Mouse (Mus musculus) neural tube, embryonic 15.5 days (tissue): Measurements from ENCODE around the gene Klhl29. TPM values are rescaled to one million over a fixed set of nuclear protein-coding genes. Genes with fewer than 3 reads are reported as not detected.

Source experiments
- ATAC-seq: fragments of 200-750 bp; cut with Nextera tagmentation; 2 replicates; pipeline ENCODE4 v1.8.0; 2017; ENCODE audit warnings: mild to moderate bottlenecking, moderate TSS enrichment, moderate library complexity; ENCODE audit not compliant: low FRiP score
- H3K27ac ChIP-seq: fragments of 300-500 bp; sonication (generic); replicated peaks from 2 replicates; pipeline ENCODE4 v1.5.1; 2015; ENCODE audit warnings: mild to moderate bottlenecking, inconsistent platforms
- H3K27me3 ChIP-seq: fragments of 300-500 bp; sonication (generic); replicated peaks from 2 replicates; pipeline ENCODE4 v1.6.1; 2015; ENCODE audit warnings: inconsistent platforms
- H3K36me3 ChIP-seq: fragments of 300-500 bp; sonication (generic); 2 replicates; pipeline ENCODE4 v1.6.1; 2015; ENCODE audit warnings: inconsistent platforms
- H3K4me1 ChIP-seq: fragments of 300-500 bp; sonication (generic); 2 replicates; pipeline ENCODE4 v1.6.1; 2015; ENCODE audit warnings: inconsistent platforms
- H3K4me2 ChIP-seq: fragments of 300-500 bp; sonication (generic); 2 replicates; pipeline ENCODE4 v1.6.1; 2015; ENCODE audit warnings: inconsistent platforms, mild to moderate bottlenecking, moderate library complexity
- H3K4me3 ChIP-seq: fragments of 300-500 bp; sonication (generic); replicated peaks from 2 replicates; pipeline ENCODE4 v1.5.1; 2015; ENCODE audit warnings: mild to moderate bottlenecking, inconsistent platforms
- H3K9ac ChIP-seq: fragments of 300-500 bp; sonication (generic); replicated peaks from 2 replicates; pipeline ENCODE4 v1.6.1; 2015; ENCODE audit warnings: mild to moderate bottlenecking, inconsistent platforms
- H3K9me3 ChIP-seq: fragments of 300-500 bp; sonication (generic); replicated peaks from 2 replicates; pipeline ENCODE4 v1.6.1; 2016; ENCODE audit warnings: inconsistent platforms
- WGBS: fragments of 180-500 bp; shearing (Covaris S2); methylation state at CpG from one replicate; pipeline ENCODE4 v1.1.7; 2015; ENCODE audit warnings: mixed read lengths; 5-methylcytosine and 5-hydroxymethylcytosine counted together
- polyA plus RNA-seq: library from polyadenylated mRNA; unstranded; fragments of >200 nt; fragmentation: Nextera tagmentation; extraction: Ambion mirVana; gene quantifications from 2 replicates; pipeline ENCODE4 v1.2.1, GENCODE M21; 2015

Klhl29 gene
- polyA plus RNA-seq, 1 experiment from 2014 or later, result 3.9 TPM

DNA sequence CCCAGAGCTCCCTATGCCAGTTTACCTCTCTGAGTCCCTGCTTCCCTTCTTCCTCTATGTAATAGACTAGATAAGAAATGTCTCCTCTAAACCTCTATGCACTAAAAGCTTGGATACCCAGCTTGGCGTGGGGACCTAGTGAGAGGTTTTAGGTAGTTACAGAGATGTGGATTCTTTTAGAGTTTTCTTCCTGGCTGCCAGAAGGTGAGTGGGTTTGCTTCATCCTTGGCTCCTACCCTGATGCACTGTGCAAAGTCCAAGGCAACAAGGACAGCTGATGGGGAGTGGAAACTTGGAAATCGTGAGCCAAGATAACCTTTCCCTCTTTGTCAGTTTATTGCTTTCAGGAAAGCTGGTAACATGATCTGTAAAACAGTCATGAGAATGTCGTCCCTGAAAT, 220.3 kb downstream of the Klhl29 start:
- no peaks in the 10 kb centered on the region for H3K27me3 ChIP-seq
- ATAC-seq, result no peak

DNA sequence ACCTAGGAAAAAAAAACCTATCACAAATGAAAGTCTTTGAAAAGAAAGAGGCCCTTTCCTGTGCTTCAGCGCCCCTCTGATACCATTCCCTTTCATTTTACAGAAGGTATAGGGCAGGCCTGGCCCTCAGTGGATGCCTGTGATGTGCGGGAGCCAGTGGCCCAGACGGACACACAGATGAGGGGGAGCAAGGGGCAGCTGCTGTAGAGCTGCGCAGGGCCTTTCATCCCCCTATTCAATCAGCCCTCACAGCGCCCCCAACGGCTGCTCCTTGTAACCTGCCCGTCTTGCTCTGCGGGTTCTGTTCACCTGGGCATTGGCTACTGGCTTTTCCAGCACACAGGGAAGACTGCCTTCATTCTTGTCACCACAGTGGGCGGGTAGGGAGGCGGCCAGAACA, 223.6 kb downstream of the Klhl29 start:
- Histone ChIP-seq H3K4me1 (no peaks in the 10 kb centered on the region), H3K9ac (no peak overlapping the region), H3K4me2 (no peak overlapping the region), H3K27me3 (no peaks in the 10 kb centered on the region), H3K27ac (no peak overlapping the region), H3K4me3 (no peak overlapping the region), H3K9me3 (no peaks in the 10 kb centered on the region), H3K36me3 (no peaks in the 10 kb centered on the region)
- WGBS, result 18% methylated on average over 10 of the region's 10 CpGs
- ATAC-seq, result no peak

More for the DNA sequence above, 220.3 kb downstream of the Klhl29 start:
- H3K27ac ChIP-seq, result no peak overlapping the region
- no peak overlapping the region for H3K9ac ChIP-seq
- no peak overlapping the region for H3K4me3 ChIP-seq
- no peak overlapping the region for H3K4me2 ChIP-seq
- H3K36me3 ChIP-seq, result no peaks in the 10 kb centered on the region
- H3K4me1 ChIP-seq, result no peaks in the 10 kb centered on the region
- 93% methylated on average over 3 of the region's 3 CpGs for WGBS
- no peaks in the 10 kb centered on the region for H3K9me3 ChIP-seq

DNA sequence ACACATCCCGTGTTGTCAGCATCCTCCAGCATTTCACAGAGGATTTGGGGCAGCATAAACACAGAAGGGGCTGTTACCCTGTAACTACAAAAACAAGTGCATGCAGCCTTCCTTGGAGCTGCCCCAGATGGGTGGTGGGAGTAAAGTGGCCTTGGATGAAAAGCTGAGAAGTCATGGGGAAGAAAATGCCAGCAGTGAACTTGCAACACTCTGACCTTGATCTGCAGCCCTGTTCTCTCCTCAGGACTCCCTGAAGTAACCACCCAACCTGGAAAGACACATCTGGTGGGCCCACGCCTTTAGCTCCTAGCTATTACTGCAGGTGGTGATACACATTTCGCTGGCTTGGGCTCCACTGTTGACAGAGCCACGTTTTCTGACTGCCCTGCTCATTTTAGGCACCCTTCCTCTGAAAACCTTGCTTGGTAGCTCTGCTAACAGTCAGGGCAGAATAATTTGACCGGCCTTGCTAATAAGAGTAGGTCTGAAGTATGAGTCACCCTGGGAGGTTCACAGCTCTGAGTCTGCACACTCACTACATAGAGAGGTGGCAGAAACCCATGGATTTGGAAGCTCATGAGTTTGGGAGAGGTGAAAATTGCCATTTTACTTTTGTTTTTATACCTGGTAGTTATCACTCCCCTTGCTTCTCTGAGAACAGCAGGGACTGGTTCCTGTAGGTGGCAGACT, 228.0 kb downstream of the Klhl29 start:
- no peak for ATAC-seq
- Histone ChIP-seq H3K4me1 (peaks cover 26% of the 10 kb centered on the region), H3K9ac (no peak overlapping the region), H3K4me3 (no peak overlapping the region), H3K4me2 (no peak overlapping the region), H3K9me3 (no peaks in the 10 kb centered on the region), H3K27me3 (no peaks in the 10 kb centered on the region), H3K36me3 (no peaks in the 10 kb centered on the region), H3K27ac (no peak overlapping the region)
- WGBS, result 71% methylated on average over 5 of the region's 5 CpGs

DNA sequence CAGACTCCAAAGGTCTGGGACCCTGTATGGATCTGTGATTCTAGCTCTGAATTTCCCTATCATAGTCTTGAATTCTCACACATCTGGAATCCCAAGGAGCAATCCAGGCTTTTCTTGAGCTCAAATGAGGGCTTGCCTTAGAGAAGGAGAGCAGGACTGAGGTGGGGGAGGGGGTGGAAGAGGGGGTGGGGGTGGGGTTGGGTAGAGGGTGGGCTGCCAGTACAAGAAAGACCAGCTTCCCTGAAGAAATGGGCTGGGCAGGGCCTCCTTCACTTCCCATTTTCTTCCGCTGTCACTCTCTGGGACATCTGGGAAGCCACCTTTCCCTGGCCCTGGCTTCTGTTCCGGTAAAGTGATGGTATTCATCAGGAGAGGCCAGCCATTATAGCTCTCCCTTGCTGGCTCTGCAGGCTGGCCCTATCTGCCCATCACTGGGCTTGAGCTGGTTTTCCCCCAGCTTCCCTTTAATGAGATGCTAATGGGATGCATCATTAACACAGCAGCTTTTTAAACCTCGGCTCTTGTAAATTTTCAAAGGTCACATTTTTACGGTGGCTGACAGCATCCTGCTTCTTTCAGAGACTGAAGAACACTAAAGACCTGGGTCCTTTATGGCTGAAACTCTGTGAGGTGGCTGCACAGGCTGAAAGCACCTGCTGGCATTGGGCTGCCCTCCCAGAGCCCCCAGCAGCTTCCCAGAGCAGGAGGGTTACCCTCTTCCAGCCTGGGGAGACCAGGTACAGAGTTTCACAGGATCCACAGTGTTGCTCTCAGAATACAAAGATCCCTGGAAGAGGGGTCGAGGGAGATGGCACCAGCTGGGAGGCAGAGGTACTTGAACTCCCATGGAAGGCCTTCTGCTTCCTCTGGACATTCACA, 231.3 kb downstream of the Klhl29 start:
- whole genome bisulfite sequencing, result 16% methylated on average over 5 of the region's 5 CpGs
- peak; percentile 33; the same call in 1 of the 2 replicates for ATAC-seq
- H3K9me3 ChIP-seq, result no peaks in the 10 kb centered on the region
- H3K4me3 ChIP-seq, result no peak overlapping the region
- peaks cover 5% of the 10 kb centered on the region; the same call in 1 of the 2 replicates for H3K36me3 ChIP-seq
- peaks cover 30% of the 10 kb centered on the region for H3K4me1 ChIP-seq
- H3K9ac ChIP-seq, result no peak overlapping the region
- H3K4me2 ChIP-seq, result no peak overlapping the region
- no peaks in the 10 kb centered on the region for H3K27me3 ChIP-seq
- no peak overlapping the region for H3K27ac ChIP-seq

DNA sequence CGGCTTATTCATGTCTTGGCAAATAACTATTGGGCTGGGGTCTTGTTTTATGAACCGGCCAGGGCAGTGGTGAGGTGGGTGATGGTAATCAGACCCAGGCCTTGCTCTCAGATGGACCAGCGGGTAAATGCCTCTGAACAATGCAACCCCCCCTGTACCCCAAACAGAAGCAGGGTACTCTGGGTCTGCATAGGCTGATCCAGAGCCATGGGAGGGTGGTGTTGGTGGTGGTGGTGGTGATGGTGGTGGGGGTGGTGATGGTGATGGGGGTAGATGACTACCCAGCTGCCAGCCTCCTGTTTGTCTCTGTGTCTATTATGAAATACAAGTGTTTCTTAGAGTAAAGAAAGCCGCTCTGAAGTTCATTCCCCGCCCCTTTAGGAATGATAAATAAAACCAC, 232.3 kb downstream of the Klhl29 start:
- Histone ChIP-seq H3K4me3 (no peak overlapping the region), H3K36me3 (peaks cover 5% of the 10 kb centered on the region; the same call in 1 of the 2 replicates), H3K27me3 (no peaks in the 10 kb centered on the region), H3K27ac (0 out of 2 replicates have a peak overlapping the region, but pooled peaks have one; percentile 37), H3K9ac (no peak overlapping the region), H3K9me3 (no peaks in the 10 kb centered on the region), H3K4me2 (no peak overlapping the region), H3K4me1 (peaks cover 33% of the 10 kb centered on the region)
- 66% methylated on average over 5 of the region's 5 CpGs for WGBS
- ATAC-seq, result peak; percentile 38; the same call in 1 of the 2 replicates

DNA sequence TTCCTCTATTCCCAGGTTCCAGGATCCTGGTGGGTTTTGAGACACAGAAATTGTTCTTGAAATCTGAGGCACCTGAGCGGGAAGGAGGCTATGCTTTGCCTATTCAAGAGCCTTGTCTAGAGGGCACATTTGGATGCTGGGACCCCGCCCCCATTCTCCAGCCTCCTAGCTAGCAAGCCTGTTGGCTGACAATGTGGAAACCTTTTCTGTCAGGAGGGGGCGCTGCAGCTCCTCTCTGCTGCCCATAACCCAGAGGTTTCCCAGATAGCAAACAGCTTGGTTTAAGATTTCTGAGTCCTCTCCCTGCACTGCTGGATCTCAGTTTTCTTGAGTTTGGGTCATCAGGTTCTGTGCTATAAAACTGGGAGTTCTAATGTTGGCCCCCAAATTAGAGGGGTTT, 232.7 kb downstream of the Klhl29 start:
- 9% methylated on average over 3 of the region's 3 CpGs for WGBS
- no peak overlapping the region for H3K4me3 ChIP-seq
- peaks cover 5% of the 10 kb centered on the region; the same call in 1 of the 2 replicates for H3K36me3 ChIP-seq
- ATAC-seq, result peak; percentile 73; the same call in 1 of the 2 replicates
- no peak overlapping the region for H3K27ac ChIP-seq
- peaks cover 33% of the 10 kb centered on the region for H3K4me1 ChIP-seq
- no peak overlapping the region for H3K9ac ChIP-seq
- no peak overlapping the region for H3K4me2 ChIP-seq
- H3K9me3 ChIP-seq, result no peaks in the 10 kb centered on the region
- H3K27me3 ChIP-seq, result no peaks in the 10 kb centered on the region

DNA sequence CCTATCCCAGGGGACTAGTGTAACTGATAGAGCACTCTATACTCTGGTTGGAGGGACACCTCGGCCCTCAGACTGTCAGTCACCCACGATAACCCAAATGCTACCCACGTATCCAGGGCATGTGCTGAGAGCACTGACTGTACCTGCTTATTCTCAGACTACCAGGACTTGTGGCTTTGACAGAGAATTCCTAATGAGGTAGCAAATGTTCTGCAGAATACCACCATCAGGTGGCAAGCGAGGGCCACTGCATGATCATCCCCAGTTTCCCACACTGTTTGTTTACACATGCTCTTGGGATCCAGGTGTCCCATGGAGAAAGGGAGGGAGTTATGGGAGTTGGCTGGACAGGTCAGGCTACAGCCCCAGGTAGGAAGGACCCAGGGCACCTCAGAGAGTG, 234.4 kb downstream of the Klhl29 start:
- no peak for ATAC-seq

DNA sequence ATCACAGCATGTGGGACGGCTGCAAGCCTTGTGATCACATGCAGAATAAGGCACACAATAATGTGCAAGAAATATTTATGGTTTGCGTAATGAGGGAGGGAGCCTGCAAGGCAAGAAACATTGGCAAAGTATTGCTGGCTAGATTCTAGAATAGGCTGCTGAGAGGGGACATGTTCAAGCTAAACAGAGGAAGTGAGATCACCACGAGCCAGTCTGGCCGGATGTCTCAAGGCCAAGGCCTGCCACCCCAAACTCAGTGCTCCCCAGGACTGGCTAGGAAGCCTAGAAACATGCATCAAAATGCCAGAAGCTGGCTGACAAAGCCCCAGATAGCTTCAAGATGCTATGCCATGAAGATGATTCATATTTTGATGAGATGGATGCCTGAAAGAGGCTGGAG, 236.2 kb downstream of the Klhl29 start:
- WGBS, result 58% methylated on average over 4 of the region's 4 CpGs

More for the DNA sequence above, 234.4 kb downstream of the Klhl29 start:
- peaks cover 33% of the 10 kb centered on the region for H3K4me1 ChIP-seq
- no peaks in the 10 kb centered on the region for H3K9me3 ChIP-seq
- WGBS, result 73% methylated on average over 4 of the region's 4 CpGs
- no peak overlapping the region for H3K4me2 ChIP-seq
- no peak overlapping the region for H3K9ac ChIP-seq
- H3K27me3 ChIP-seq, result no peaks in the 10 kb centered on the region
- H3K27ac ChIP-seq, result no peak overlapping the region
- no peak overlapping the region for H3K4me3 ChIP-seq
- H3K36me3 ChIP-seq, result peaks cover 14% of the 10 kb centered on the region

DNA sequence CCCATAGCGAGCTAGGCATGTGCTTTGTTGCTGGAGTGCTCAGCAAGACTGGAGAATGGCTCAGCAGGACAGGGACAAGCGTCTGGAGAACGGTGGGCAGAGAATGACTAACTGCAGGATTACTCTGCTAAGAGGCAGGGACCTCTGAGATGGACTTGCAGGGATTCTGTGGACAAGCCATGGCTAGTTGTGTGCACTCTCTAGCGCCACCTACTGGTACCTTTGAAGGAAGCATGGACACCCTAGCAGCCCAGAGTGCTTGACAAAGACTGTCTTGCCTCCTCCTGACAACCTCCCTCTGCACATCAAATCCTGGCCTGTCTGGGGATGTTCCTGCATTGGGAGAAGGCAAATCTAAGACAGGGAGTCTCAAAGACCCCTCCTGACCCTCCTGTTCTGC, 239.2 kb downstream of the Klhl29 start:
- WGBS, result 25% methylated on average over 4 of the region's 4 CpGs
- no peak overlapping the region for H3K4me2 ChIP-seq
- H3K9ac ChIP-seq, result no peak overlapping the region
- no peaks in the 10 kb centered on the region for H3K9me3 ChIP-seq
- 0 out of 2 replicates have a peak, but pooled peaks have one; percentile 53 for ATAC-seq
- no peaks in the 10 kb centered on the region for H3K27me3 ChIP-seq
- H3K36me3 ChIP-seq, result peaks cover 14% of the 10 kb centered on the region
- no peak overlapping the region for H3K4me3 ChIP-seq
- no peak overlapping the region for H3K27ac ChIP-seq
- peaks cover 6% of the 10 kb centered on the region; the same call in 1 of the 2 replicates for H3K4me1 ChIP-seq

More for the DNA sequence above, 236.2 kb downstream of the Klhl29 start:
- Histone ChIP-seq H3K4me1 (peaks cover 25% of the 10 kb centered on the region), H3K36me3 (peaks cover 14% of the 10 kb centered on the region), H3K27me3 (no peaks in the 10 kb centered on the region), H3K4me2 (no peak overlapping the region), H3K27ac (no peak overlapping the region), H3K9ac (no peak overlapping the region), H3K4me3 (no peak overlapping the region), H3K9me3 (no peaks in the 10 kb centered on the region)
- no peak for ATAC-seq

DNA sequence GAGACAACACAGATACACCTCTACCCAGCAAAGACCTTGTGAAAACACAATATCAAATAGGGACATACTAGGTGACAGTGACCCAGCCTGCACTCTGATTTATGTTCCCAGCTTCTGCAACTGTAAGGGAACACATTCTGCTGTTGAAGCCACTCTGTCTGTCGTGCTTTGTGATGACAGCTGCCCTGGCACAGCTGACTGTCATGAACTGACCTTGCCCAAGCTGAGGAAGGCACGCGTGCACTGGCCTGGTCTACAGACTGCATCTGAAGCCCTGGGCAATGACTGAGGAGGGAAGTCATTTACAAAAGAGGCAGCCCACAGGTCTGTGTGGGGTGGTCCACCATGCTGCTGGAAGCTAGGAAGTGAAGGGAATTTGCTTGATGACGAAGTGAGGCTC, 246.3 kb downstream of the Klhl29 start:
- no peak for ATAC-seq
- no peaks in the 10 kb centered on the region for H3K9me3 ChIP-seq
- 85% methylated on average over 4 of the region's 4 CpGs for WGBS
- H3K4me3 ChIP-seq, result no peak overlapping the region
- H3K27ac ChIP-seq, result no peak overlapping the region
- H3K36me3 ChIP-seq, result no peaks in the 10 kb centered on the region
- no peaks in the 10 kb centered on the region for H3K27me3 ChIP-seq
- H3K4me2 ChIP-seq, result no peak overlapping the region
- H3K4me1 ChIP-seq, result 0 out of 2 replicates have a peak, but pooled peaks cover 4% of the 10 kb centered on the region
- H3K9ac ChIP-seq, result no peak overlapping the region

DNA sequence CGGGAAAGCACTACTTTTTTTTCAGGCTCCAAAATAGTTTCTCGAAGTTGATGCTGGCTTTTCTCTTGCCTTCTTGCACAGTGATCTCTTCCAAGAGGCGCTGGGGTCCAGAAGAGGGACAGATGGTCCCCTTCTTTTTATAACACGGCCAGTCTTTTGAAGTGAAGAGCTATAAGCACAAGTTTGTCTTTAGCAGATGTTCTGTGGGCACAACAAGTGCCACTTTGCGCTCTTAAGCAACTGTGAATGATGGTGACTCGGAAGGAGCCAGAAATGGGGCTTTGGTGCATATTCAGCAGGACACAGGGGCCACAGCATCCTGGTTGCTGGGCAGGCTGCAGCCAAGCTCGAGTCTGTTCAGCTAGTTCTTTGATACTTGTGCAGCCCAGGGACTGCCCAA, 249.6 kb downstream of the Klhl29 start:
- 88% methylated on average over 7 of the region's 7 CpGs for WGBS
- no peak overlapping the region for H3K27ac ChIP-seq

More for the DNA sequence above, 249.6 kb downstream of the Klhl29 start:
- no peak overlapping the region for H3K4me2 ChIP-seq
- ATAC-seq, result no peak
- no peaks in the 10 kb centered on the region for H3K9me3 ChIP-seq
- H3K4me1 ChIP-seq, result peaks cover 13% of the 10 kb centered on the region
- H3K4me3 ChIP-seq, result no peak overlapping the region
- H3K9ac ChIP-seq, result no peak overlapping the region
- H3K36me3 ChIP-seq, result peaks cover 4% of the 10 kb centered on the region; the same call in 1 of the 2 replicates
- no peaks in the 10 kb centered on the region for H3K27me3 ChIP-seq
